Mouse (Mus musculus) cerebellum, adult 2 months (tissue): ENCODE results near the gene Camta2.

ENCODE experiments used
- CTCF ChIP-seq: fragments of 200-500 bp; IDR thresholded peaks from 2 replicates; pipeline ENCODE4 v1.5.1; 2011; ENCODE audit warnings: low read depth, mild to moderate bottlenecking, control low read depth, low read length, moderate library complexity, borderline replicate concordance; ENCODE audit not compliant: insufficient read depth
- POLR2A ChIP-seq: fragments of 200-500 bp; IDR thresholded peaks from 2 replicates; pipeline ENCODE4 v1.6.1; 2011; ENCODE audit warnings: low read length, control low read depth, borderline replicate concordance; ENCODE audit not compliant: insufficient read depth

DNA sequence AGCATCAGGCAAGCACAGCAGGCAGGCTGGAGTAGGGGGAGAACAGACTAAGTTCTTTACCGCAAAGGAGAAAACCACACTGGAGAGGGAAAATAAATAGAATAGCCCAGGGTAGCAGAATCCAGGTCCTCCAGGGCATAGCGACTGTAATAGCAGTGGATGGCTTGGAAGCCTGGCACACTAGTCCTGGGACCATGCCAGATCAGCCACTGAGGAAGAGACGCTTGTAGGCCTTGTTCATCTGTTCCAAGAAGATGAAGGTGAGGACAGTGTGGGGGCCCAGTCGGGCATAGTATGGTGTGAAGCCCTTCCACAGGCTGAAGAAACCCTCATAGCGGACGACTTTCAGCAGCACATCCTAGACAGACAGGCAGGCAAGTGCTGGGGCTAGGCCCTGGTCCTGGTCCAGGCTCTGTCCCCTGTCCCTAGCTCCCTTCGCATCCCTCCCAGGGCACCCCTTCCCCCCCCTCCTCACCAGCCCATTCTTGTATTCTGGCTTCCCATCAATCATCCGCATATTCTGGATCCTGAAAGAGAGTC lies 43.3 kb downstream of the Camta2 start:
- TF ChIP-seq CTCF (no peak), POLR2A (no peak)
